Mouse (Mus musculus): Measurements from ENCODE around the gene Adk.
"Not testable (repeated sequence)": the region's sequence is repeated elsewhere in the genome, so short reads cannot be mapped to it uniquely, and the experiment has no call there.

The Adk gene

DNA sequence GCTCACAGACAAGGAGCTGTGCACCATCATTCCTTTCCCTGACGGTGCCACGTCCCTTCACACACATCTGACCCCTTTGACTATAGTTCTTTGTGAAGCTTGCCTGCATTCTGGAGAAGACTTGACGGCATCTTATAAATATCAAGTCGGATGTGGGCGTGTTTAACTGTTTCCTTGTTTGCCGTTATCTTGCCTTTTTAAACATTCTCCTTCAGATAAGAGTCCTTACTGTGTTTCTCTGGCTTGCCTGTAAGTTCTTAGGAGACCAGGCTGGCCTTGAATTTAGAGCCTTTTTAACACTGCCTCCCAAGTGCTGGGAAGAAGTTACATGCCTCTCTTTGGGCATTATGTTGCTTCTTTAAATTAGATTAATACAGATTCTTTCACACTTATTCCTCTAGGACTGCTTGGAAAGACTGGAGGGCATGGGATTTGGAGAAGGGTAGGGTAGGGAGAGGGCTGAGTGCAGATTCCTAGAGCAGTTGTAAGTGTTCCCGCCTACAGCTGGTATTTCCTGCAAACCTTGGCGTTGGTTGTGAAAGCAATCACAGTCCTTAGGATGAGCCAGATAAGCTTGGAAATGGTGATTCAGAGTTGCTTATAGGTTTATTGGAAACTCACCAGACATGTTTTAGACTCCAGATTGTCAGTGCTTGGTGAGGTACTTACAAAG lies 13.3 kb downstream of the Adk start:
- DNase-seq, result no peak

DNA sequence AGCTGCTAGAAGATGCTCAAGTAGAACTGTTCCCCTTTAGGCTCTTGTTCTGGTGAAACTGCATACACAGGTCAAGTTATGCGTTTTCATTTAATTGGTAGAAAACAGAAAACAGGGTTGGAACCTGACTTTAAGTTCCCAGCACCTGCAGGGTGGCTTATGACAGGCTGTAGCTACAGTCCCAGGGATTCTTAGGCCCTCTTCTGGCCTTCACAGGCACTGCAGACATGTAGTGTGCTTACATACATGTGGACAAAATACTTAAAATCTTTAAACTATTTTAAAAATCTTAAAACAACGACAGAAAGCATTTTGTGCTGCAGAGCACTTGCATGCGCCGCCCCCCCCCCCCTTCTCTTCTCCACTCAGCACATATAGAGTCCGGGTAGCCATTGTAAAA lies 17.2 kb downstream of the Adk start:
- no peak for DNase-seq

DNA sequence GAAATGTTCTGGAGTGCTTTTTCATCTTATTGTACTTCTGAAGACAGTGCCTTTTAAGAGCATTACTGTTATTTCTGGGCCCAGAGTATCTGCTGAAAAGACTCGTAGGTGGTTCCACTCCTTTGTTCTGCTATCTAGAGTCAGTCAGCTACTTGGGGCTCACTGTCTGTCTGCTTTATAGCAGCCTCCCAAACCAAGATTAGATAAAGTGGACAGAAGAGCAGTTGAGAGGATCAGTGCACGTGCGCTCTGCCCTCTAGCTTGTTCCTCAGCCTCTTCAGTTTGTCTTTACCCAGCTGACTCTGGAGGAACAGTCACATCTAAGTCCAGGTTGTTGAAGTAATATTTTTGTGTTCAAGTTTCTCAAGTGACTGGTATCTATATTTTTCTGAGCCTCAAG lies 21.6 kb downstream of the Adk start:
- DNase-seq, result no peak

DNA sequence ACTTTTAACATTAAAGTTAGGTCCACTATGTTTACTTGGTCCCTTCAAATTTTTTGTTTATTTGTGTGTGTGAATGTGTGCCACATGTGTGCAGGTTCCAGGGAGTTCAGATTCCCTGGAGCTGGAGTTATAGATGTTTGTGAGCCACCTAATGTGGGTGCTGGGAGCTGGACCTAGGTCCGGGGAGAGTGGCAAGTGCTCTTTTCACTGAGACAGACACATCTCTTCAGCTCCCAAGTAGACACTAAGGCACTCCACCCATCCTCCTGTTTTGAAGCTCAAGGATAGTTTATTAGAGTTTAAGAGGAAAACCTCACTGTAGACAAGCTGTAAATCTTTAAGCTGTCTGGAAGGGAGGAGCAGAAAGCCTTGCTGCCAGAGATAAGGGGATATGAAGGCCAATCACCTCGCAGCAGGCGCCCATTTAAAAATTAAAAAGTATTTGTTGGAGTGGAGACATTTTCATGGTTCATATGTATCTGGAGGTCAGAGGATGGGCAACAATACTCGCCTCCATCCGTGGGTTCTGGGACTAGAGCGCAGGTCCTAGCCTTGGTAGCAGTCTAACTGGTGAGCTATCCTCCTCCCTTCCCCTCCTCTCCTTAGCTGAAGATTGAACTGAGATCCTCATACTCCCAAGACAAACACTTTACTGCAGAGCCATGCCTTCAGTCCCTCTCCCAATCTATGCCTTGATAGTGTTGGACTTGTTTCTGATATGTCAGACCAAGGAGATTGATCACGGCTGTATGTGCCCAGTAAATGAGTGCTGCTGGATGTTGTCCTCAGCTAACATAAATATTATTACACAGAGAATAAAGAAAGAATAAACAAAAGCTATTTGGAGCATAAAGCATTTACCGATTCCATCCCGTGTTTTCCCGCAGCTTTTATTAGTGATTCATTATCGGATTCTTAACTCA lies 22.3 kb downstream of the Adk start:
- no peak for DNase-seq

DNA sequence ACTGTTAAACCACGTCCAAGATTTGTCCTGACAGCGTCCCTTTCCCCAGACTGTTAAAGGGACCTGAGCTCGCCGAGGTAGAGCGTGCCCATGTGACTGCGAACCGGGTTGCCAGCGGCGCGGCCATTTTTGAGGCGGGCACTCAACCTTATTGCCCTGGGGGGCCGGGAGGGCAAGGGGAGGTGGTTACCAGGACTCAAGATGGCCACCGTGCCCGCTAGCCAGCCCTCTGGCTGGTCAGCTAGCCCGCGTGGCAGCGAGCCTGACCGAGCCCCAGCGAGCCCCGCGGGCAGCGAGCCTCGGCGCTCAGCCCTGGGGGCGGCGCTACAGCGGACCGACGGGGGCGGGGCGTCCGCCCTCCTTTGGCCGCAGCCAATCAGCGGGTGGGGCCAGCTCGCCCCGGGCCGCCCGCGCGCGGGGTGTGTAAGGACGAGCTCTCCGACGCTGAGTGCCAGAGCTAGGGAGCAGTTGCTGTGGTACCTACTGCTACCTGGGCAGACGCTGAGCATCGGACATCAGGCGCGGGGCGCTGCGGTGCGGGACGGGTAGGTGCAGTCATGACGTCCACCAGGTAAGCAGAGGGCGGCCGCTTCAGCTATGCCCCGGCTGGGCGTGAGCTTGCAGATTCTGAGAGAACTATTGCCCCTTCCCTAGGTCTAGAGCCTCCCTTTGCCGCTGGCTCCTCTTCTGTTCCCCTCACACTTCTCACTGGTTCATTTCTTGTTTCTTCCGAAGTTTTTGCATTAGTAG lies 23.6 kb downstream of the Adk start:
- DNase-seq, result peak; percentile 93 to 97

DNA sequence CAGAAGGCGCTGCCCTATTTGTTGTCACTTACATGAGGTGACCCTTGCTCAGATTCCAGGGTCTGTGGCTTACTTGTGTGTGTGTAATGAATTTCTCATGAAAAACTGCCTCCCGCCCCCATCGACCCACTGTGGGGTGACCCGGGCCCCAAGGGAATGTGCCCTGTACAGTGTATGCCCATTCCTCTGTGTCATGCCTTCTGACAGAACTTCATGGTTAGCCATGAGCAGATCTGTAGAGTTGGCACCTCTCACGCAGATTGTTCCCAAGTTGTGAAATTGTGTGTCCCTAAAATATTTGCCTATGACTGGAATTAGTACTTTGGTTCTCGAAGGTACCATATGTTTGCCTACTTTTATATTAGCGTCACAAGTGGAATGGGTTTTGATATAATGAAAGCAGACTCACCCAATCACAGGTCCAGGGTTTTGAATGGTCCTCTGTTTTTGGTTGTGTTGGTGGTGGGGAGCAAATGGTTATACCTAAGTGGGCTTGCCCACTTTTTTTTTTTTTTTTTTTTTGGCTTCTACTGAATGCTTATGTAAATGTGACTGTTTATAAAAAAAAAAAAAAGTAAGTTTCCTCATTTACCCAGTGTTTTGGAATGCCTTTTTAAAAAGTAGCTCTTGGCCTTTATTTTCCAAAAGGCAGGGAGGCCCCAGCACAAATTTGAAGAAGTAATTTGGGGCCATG lies 24.3 kb downstream of the Adk start:
- peak in 1 of 2 experiments; percentile 33 for DNase-seq

DNA sequence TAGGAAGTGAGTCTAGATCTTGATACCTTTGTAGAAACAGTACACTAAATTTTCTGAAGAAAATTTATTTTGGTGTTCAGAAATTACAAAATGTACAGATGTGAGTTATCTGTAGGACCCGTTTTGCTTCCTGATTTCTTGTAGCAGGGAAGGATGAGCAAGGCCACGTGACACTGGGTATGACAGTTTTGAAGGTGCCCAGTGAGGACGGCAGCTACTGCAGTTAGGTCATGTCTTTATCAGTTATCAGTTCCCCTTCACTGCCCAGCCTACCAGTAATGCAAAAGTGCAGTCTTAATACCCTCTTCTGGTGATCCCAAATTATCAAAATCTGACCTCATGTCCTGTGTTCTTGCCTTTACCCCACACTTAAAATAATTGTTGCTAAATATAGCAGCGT lies 25.6 kb downstream of the Adk start:
- no peak for DNase-seq

DNA sequence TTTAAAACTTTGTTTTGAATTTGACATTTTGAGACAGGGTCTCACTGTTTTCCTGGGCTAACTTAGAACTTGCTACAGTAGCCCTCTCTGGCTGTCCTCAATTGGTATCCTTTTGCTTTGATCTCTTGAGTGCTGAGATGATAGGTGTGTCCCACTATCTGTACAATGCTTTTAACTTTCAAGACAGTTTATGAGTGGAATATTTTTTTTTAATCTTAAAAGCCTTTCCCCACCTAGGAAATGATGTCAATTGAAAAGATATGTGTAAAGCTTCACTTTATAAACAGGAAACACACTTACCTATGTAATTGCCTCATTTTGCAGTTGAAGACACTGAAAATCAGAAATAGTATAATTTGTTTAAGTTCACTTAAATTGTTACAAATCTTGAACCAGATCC lies 26.1 kb downstream of the Adk start:
- no peak for DNase-seq

DNA sequence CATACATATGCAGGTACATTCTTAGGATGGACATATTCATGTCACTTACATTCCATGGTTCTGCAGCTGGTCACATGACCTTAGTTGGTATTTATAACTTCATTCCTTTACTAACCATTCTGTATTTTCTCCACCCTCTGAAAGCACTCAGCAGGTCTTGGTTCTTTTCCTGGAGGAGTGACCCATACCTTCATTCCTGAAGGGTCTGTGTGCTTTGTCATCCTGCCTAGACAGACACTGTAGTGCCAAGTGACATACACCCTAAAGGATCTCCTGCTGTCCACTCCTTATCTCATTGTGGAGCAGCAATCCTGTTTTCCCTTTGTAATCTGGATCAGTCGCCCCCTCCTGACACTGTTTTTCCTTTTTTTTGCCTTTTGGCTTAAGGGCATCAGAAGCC lies 30.4 kb downstream of the Adk start:
- no peak for DNase-seq

DNA sequence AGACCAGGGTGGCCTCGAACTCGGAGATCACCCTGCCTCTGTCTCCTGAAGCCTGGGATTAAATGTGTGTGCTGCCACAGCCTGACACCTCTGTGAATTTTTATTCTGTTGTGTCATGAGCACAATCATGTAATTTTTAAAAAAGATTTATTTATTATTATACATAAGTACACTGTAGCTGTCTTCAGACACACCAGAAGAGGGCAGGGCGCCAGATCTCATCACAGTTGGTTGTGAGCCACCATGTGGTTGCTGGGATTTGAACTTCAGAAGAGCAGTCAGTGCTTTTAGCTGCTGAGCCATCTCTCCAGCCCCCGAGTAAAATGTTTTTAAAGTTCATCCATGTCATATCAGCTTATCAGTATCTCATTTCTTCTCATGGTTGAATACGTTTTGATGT lies 33.3 kb downstream of the Adk start:
- no peak for DNase-seq

DNA sequence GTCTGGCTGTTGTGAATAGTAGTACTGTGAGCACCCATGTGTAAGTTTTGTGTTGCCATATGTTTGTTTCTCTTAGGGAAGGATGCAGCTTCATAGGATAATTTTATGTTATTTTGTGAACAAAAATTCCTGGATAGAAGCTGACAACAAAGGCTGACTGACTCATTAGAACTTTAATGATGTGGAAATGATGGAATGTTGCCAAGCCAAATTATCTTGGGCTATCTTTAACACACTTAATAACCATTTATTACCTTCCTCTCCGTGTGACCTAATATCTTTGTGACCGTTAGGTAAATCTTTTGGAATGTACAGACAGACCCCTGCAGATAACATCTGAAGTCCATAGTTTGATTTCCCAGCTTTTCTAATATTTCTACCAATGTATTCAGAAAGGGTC lies 33.7 kb downstream of the Adk start:
- DNase-seq, result no peak

DNA sequence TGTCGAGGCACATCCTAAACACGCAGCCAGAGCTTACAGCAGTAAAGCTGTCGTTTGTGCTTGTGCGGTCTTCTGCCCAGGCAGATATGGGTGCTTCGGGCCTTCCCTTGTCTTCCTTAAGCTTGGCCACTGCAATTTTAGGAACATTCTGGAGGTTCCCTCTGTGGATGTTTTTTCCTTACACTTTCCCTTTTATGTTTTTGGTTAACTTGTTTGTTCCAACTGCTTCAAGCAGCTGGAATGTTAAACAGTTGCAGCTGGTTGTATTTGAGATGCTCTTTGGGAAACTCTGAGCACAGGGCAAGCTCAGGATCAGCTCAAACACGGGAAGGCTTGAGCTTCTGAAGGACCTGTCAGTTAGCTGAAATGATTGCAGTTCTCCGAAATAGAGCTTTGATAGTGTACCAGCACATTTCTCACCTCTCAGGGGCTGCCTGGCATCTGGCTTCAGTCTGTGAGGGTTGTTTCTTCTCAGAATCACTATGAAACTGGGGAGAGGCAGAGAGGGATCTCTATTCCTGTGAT lies 34.5 kb downstream of the Adk start:
- no peak for DNase-seq

DNA sequence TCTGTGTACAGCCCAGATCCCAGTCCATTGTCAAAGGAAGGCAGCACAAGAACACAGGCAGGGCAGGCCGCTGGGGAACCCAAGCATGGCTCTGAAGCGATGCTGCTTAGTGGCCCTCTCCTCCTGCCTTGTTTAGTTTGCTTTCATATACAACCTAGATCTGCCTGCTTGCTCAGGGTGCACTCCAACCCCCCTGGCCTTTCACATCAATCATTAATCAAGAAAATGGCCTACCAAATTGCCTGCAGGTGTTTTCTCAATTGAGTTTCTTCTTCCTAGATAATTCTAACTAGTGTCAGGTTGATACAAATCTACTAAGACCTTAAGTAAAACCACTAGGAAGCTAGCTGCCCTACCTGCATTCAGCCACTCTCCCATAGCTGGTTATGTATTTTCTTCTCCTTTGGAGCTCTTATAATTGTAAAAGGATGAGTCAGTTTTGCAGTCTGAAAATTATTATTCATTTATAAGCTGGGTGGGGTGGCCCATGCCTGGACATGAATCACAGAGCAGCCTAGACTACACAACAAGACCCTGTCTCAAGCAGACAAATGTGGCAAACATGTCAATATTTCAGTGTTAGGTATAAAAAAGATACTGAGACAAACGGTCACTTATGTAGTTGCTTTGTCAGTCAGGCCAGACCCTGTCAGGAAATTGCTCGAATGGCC lies 35.2 kb downstream of the Adk start:
- no peak for DNase-seq

DNA sequence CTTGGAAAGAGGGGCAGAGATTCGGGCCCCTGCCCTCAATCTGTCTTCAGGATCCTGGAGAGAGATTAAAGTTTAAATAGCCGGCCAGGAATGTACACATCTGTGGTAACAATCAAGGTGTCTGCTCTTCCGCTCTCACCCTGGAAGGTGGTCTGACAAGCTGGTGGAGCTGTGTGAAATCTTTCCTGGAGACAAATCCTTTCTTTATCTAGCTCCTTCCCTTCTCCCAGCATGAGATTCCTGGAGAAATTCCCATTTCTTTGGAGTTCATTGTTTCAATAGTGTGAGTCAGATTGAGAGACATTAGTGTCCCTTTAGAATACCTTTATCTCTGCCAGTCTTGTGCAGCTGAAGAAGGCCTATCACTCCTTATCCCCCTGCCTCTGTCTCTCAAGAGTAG lies 36.4 kb downstream of the Adk start:
- DNase-seq, result no peak

DNA sequence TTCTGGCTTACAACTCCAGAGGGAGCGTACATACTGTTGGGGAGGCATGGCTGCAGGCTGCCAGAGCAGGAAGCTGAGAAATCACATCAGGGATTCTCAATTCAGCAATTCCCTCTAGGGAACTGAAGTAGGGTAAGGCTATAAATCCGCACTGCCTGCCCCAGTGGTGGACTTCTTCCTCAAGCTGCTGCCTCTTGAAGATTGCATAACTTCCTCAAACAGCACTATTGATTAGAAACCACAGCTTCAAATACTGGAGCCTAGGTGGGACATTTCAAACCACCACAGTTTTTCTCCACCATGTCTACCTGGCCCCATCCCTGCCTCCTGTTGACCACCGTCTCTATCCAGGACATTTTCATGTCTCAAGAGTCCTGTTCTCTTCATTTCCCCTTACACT lies 38.0 kb downstream of the Adk start:
- no peak for DNase-seq

DNA sequence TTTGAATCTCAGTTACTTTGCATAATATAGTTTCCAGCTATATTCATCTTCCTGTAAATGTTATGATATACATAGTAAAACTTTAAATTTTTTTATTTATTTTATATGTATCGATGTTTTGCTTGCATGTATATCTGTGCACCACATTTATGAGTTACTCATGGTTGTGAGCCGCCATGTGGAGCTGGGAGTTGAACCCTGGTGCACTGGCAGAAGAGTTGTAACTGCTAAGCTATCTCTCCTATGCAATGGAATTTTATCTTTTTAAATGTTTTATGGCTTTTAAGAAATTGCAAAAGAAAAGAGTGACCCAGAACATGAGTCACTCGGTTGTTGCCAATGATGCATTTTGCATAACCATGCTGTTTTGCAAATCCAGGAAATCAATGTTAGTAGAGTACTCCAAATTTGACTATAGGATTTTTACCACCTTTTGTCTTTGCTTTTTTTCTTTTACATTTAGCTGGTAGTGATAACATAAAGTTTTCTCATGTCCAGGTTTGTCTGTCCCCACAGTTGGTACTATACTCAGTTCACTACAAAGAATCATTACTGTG lies 38.6 kb downstream of the Adk start:
- no peak for DNase-seq

DNA sequence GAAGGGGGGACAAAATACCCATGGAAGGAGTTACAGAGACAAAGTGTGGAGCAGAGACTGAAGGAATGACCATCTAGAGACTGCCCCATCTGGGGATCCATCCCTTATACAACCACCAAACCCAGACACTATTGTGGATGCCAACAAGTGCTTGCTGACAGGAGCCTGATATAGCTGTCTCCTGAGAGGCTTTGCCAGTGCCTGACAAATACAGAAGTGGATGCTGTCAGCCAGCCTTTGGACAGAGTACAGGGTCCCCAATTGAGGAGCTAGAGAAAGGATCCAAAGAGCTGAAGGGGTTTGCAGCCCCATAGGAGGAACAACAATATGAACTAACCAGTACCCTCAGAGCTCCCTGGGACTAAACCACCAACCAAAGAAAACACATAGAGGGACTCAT lies 41.8 kb downstream of the Adk start:
- DNase-seq, result not testable (repeated sequence)

DNA sequence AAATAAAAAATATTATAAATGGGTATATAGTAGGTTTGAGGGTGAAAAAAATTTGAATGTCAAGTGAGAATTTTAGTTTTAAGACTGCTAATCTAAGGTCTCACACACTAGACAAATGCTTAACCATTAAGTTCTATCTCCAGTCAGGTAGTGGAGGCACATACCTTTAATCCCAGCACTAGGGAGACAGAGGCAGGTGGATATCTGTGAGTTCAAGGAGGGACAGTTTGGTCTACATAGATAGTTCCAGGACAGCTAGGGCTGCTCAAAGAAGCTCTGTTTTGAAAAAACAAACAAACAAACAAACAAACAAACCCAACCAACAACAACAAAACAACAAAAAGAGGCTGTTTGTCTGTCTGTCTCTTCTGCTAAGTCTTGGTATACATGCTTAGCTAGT lies 43.9 kb downstream of the Adk start:
- no peak for DNase-seq

DNA sequence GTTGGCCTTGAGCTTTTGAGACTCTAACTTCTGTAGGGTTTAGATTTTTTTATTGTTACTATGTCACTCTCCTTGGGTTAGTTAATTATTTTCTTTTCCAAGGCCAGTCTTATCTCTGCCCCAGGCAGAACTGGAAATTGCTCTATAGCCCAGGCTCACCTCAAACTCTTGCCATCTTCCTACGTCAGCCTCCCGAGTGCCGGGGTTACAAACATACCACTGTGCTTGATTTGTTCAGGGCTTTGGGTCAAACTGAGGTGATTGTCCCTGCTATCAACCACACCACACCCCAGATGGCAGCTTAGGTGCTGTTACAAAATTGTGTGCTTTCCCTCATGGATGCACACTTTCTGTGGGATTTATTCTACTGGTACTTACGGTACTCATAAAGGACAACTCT lies 44.3 kb downstream of the Adk start:
- no peak for DNase-seq

DNA sequence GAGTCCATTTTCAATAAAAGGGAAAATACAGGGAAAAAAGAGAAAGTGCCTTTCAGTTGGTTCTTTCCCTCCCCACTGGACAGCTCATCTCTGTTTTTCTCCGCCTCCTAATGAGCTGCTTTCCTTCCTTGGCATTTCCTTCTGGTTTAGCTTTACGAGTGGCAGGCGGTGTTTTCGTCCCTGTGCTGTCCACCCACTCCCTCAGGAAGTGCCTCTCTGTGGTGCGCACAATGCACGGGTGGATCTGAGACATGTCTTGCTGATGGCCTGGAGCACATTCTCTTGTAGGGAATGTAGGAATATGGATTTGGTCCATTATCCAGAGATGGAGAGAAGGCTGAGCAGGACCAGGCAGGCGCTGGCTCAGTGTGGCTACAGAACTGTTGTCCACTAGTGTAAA lies 47.0 kb downstream of the Adk start:
- no peak for DNase-seq

DNA sequence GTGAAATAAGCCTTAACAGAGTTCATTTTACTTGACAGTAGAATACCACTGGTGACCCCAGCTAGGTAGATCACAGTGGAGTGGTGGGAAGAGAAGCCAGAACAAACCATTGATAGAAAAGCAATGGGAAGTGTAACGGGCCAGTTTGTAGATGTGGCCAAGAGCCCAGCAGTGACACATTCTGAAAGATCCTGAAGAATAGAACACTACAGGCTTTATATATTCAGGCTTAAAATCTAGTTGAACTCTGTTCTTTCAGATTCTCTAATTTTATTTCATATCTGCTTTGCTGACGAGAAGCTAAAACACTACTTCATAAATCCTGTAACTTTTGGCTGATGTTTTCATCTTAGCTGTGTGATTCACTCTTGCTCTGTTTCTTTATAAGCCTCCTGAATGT lies 48.5 kb downstream of the Adk start:
- DNase-seq, result no peak

DNA sequence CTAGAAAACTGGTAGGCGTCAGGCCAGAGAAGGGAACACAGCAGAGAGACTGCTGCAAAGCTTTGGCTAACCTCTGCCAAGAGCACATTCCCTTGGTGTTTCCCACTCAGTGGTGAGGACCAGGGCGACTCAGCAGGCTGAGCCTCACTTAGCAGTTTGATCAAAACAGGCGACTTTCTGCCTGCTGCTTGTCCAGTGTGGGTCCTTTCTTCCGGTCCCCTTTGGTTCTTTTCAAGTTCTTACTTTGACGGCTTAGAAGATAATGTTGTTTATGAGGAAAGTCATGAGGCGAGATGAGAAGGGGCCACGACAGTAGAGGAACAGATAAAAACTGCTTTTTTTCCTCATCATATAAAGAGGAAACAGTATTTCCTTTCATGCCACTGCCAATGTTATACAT lies 49.2 kb downstream of the Adk start:
- no peak for DNase-seq
